Mouse (Mus musculus) megakaryocyte, embryonic 14.5 days (primary cell): Measurements from ENCODE around the gene Ppp1r26.

Experiments used
- FLI1 ChIP-seq: IDR thresholded peaks from 2 replicates; pipeline ENCODE4 v1.6.1; 2012; ENCODE audit warnings: low read length, inconsistent platforms, mixed read lengths
- GATA1 ChIP-seq: IDR thresholded peaks from 3 replicates; pipeline ENCODE4 v1.6.1; 2012; ENCODE audit warnings: mixed read lengths, low read length, inconsistent platforms, borderline replicate concordance

- TF ChIP-seq GATA1 = no peak
- TF ChIP-seq FLI1 = no peak
These were observed 38.8 kb upstream of the Ppp1r26 start for GRCm38 (mm10) chr2:28407796-28408195.
